Mouse (Mus musculus): ENCODE results near the gene Bdp1.

GRCm38 (mm10) chr13:100107652-100108472 lies 4.0 kb upstream of the Bdp1 start, which contains the start of gene Serf1:
- TF ChIP-seq CTCF (IDR thresholded peaks at IDR 0.05; ENCODE audit: insufficient read depth, low read length) (no peak), POLR2A (IDR thresholded peaks at IDR 0.05; ENCODE audit: borderline replicate concordance, extremely low read depth, low read depth, low read length) (no peak)
